Mouse (Mus musculus) testis, adult 2 months (tissue): Measurements from ENCODE around the gene Slc39a11.

Experiments used
- CTCF ChIP-seq: fragments of 200-500 bp; IDR thresholded peaks from 2 replicates; pipeline ENCODE4 v1.5.1; 2012; ENCODE audit warnings: low read depth, mild to moderate bottlenecking, inconsistent platforms, low read length, moderate library complexity; ENCODE audit not compliant: control insufficient read depth, insufficient read depth, insufficient replicate concordance
- POLR2A ChIP-seq: fragments of 200-500 bp; IDR thresholded peaks from 2 replicates; pipeline ENCODE4 v1.6.1; 2012; ENCODE audit warnings: low read depth, mild to moderate bottlenecking, inconsistent platforms, low read length, moderate library complexity; ENCODE audit not compliant: control insufficient read depth

GRCm38 (mm10) chr11:113469919-113470785 lies 179.7 kb downstream of the Slc39a11 start:
- TF ChIP-seq CTCF (no peak), POLR2A (no peak)
